Mouse (Mus musculus) olfactory bulb, adult 2 months (tissue): ENCODE data around the gene Tagln2.

ENCODE experiments used
- CTCF ChIP-seq: fragments of 200-500 bp; IDR thresholded peaks from 2 replicates; pipeline ENCODE4 v1.5.1; 2012; ENCODE audit warnings: low read depth, mild to moderate bottlenecking, low read length, moderate library complexity; ENCODE audit not compliant: insufficient read depth
- POLR2A ChIP-seq: fragments of 200-500 bp; IDR thresholded peaks from 2 replicates; pipeline ENCODE4 v1.6.1; 2012; ENCODE audit warnings: mild to moderate bottlenecking, low read depth, low read length, moderate library complexity; ENCODE audit not compliant: insufficient read depth

- TF ChIP-seq POLR2A (no peak), CTCF (no peak)
Measured at GRCm38 (mm10) chr1:172455416-172455815, 44.4 kb upstream of the Tagln2 start.
